Mouse (Mus musculus) limb, embryonic 15.5 days (tissue): ENCODE measurements around the gene Arl9. TPM values are rescaled to one million over a fixed set of nuclear protein-coding genes. Genes with fewer than 3 reads are reported as not detected.

ENCODE experiments used
- ATAC-seq: fragments of 200-750 bp; cut with Nextera tagmentation; 2 replicates; pipeline ENCODE4 v1.8.0; 2017; ENCODE audit warnings: low read depth, moderate TSS enrichment; ENCODE audit not compliant: insufficient number of reproducible peaks, low FRiP score, low TSS enrichment
- H3K27ac ChIP-seq: fragments of 300-500 bp; sonication (generic); 2 replicates; pipeline ENCODE4 v1.5.1; 2015; ENCODE audit warnings: moderate library complexity, mild to moderate bottlenecking, inconsistent platforms
- H3K27me3 ChIP-seq: fragments of 300-500 bp; sonication (generic); 2 replicates; pipeline ENCODE4 v1.6.1; 2015; ENCODE audit warnings: inconsistent platforms
- H3K36me3 ChIP-seq: fragments of 300-500 bp; sonication (generic); 2 replicates; pipeline ENCODE4 v1.6.1; 2015; ENCODE audit warnings: inconsistent platforms
- H3K4me1 ChIP-seq: fragments of 300-500 bp; sonication (generic); 2 replicates; pipeline ENCODE4 v1.6.1; 2015; ENCODE audit warnings: inconsistent platforms
- H3K4me2 ChIP-seq: fragments of 300-500 bp; sonication (generic); 2 replicates; pipeline ENCODE4 v1.6.1; 2015; ENCODE audit warnings: mild to moderate bottlenecking, inconsistent platforms
- H3K4me3 ChIP-seq: fragments of 300-500 bp; sonication (generic); 2 replicates; pipeline ENCODE4 v1.5.1; 2015; ENCODE audit warnings: mild to moderate bottlenecking, inconsistent platforms
- H3K9ac ChIP-seq: fragments of 300-500 bp; sonication (generic); 2 replicates; pipeline ENCODE4 v1.6.1; 2015; ENCODE audit warnings: inconsistent platforms
- H3K9me3 ChIP-seq: fragments of 300-500 bp; sonication (generic); 2 replicates; pipeline ENCODE4 v1.6.1; 2016; ENCODE audit warnings: inconsistent platforms
- WGBS: fragments of 180-500 bp; shearing (Covaris S2); methylation state at CpG from one replicate; pipeline ENCODE4 v1.1.7; 2015; 5-methylcytosine and 5-hydroxymethylcytosine counted together
- polyA plus RNA-seq: library from polyadenylated mRNA; unstranded; fragments of >200 nt; fragmentation: Nextera tagmentation; extraction: Ambion mirVana; gene quantifications from 2 replicates; pipeline ENCODE4 v1.2.1, GENCODE M21; 2015

Gene Arl9
- polyA plus RNA-seq, 1 experiment from 2014 or later = not detected

DNA sequence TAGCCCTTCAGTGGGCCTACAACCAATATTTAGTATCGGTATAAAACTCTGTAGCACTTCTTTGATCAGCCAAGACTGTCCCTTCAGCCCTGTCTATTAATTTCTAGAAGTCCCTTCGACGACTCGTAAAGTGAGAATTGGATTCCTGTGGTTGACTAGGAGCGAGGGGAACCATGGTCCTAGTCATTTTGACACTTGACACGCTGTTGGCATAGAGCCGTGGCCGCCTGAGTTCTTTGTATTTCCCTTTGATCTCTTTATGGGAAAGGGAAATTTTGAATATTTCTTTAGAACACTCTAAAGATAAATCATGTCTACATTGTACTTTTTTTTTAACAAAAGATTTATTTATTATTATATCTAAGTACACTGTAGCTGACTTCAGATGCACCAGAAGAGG lies 28.1 kb upstream of the Arl9 start:
- Histone ChIP-seq H3K4me2 (peak overlapping the region; percentile 56), H3K27ac (no peak overlapping the region), H3K4me3 (peak overlapping the region; percentile 99), H3K36me3 (peaks cover 31% of the 10 kb centered on the region), H3K9ac (no peak overlapping the region), H3K4me1 (peaks cover 12% of the 10 kb centered on the region), H3K9me3 (no peaks in the 10 kb centered on the region), H3K27me3 (no peaks in the 10 kb centered on the region)
- ATAC-seq = no peak
- 61% methylated on average over 8 of the region's 8 CpGs for WGBS

DNA sequence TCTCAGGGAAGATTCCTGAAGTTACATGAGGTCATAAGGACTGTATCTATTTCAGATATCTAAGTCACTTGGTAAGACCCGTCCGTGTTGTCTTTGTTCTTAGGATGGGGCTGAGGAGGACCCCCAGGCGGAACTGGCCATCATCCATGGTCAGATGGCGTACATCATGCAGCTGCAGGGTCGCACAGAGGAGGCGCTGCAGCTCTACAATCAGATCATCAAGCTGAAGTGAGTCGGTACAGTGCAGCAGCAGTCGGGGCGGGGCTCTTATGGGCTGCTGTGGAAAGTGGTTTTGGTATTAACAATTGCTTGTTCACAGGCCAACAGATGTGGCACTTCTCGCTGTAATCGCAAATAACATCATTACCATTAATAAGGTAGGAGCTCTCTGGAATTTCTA lies 19.8 kb upstream of the Arl9 start:
- no peak overlapping the region for H3K4me3 ChIP-seq
- no peaks in the 10 kb centered on the region for H3K27me3 ChIP-seq
- H3K9me3 ChIP-seq = no peaks in the 10 kb centered on the region
- no peak overlapping the region for H3K27ac ChIP-seq
- H3K9ac ChIP-seq = no peak overlapping the region
- no peak overlapping the region for H3K4me2 ChIP-seq
- H3K4me1 ChIP-seq = no peaks in the 10 kb centered on the region
- no peak for ATAC-seq
- H3K36me3 ChIP-seq = peaks cover 72% of the 10 kb centered on the region
- 92% methylated on average over 11 of the region's 11 CpGs for WGBS

DNA sequence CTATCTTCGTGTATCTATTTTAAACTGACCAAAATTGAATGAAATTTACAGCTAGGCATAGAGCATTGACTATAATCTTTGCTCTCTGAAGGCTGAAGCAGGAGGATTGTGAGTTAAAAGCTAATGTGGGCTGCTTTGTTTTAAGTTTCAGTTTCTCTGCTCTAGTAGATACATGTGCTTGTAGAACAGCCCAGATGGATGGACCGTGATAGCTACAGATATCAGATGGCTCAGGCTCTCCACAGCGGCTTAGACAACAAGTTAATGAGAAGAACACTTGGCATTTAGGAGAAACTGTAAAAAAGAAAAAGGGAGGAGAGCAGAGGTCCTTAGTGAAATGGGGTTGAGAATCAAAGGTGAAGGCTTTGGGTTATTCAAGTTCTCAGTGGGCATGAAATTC lies 13.1 kb upstream of the Arl9 start:
- Histone ChIP-seq H3K4me3 (no peak overlapping the region), H3K36me3 (peaks cover 77% of the 10 kb centered on the region), H3K27ac (no peak overlapping the region), H3K27me3 (no peaks in the 10 kb centered on the region), H3K9ac (no peak overlapping the region), H3K4me2 (no peak overlapping the region), H3K4me1 (no peaks in the 10 kb centered on the region), H3K9me3 (no peaks in the 10 kb centered on the region)
- 90% methylated on average over 3 of the region's 3 CpGs for WGBS
- ATAC-seq = no peak

DNA sequence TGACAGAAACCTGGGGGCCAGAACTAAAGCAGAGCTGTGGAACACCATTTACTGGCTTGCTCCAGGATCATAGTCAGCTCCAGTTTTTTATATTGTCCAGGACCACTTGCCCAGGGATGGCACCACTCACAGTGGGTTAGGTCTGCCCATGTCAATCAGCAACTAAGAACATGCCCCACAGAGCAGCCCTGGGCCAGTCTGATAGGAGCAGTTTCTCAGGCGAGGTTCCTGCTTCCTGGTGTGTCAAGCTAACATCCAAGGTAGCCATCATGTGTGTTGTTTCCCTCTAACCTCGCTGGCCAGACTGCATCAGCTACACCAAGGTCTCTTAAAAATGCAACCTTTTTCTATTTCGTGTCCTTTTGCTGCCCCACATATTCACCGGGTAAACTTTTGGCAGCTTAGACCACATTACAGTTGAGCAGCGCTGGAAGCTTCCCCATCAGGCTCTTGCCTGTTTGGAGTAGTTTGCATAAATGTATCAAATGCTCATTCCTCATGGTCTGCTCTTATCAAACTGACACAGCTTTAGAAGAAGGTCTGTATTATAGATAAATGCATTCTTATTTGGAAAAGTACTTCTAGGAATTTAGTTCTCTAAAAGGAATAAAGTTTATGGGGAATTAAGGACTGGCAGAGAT lies 10.6 kb upstream of the Arl9 start:
- 94% methylated on average over 5 of the region's 5 CpGs for WGBS
- no peak for ATAC-seq
- no peak overlapping the region for H3K9ac ChIP-seq
- no peaks in the 10 kb centered on the region for H3K4me1 ChIP-seq
- H3K27me3 ChIP-seq = no peaks in the 10 kb centered on the region
- H3K36me3 ChIP-seq = peaks cover 81% of the 10 kb centered on the region
- no peaks in the 10 kb centered on the region for H3K9me3 ChIP-seq
- H3K4me3 ChIP-seq = no peak overlapping the region
- H3K4me2 ChIP-seq = no peak overlapping the region
- no peak overlapping the region for H3K27ac ChIP-seq

DNA sequence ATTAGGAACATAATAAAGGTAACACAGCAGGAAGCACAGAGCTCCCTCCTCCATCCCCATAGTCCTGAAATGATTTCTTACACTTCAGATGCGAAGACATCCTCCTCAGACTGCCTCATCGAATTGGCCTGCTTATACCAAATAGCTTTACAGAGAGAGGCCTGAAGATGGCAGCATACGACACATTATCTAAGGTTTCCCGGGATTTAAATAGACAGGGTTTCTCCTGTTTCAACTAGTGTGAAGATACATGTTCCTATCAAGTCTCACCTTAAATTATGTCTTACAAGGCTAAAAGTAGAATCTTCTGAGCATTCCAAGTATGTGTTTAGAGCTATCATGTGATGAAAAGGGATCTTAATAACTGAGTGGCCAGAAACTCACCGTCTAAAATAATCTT lies 5.4 kb upstream of the Arl9 start:
- no peaks in the 10 kb centered on the region for H3K4me1 ChIP-seq

DNA sequence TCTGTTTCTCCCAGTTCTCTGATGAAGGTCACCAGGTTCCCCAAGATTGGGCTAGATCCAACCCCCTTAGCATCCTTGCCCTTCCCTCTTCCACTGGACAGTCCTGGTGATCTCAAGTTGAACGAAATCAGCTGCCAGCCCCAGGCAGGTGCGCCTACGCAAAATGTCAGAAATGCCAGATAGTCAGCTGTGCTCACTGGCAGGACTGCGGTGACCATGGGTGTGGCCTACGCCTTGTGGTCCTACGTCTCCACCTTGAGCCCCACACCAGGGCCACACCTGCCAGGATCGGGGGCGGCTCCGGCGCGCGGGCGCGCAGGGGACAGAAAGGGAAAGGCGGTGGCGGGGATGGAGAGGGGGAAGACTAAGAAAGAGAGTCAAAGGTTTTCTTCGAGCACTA lies 2.7 kb upstream of the Arl9 start:
- H3K9me3 ChIP-seq = no peaks in the 10 kb centered on the region; the same call in 1 of the 2 replicates
- WGBS = 95% methylated on average over 17 of the region's 17 CpGs
- no peak overlapping the region for H3K9ac ChIP-seq
- H3K4me2 ChIP-seq = no peak overlapping the region
- H3K4me3 ChIP-seq = no peak overlapping the region
- H3K4me1 ChIP-seq = no peaks in the 10 kb centered on the region
- H3K36me3 ChIP-seq = peaks cover 45% of the 10 kb centered on the region
- no peaks in the 10 kb centered on the region for H3K27me3 ChIP-seq
- H3K27ac ChIP-seq = no peak overlapping the region
- ATAC-seq = no peak

More for the DNA sequence above, 5.4 kb upstream of the Arl9 start:
- 51% methylated on average over 5 of the region's 5 CpGs for WGBS
- no peak overlapping the region for H3K4me3 ChIP-seq
- H3K9me3 ChIP-seq = no peaks in the 10 kb centered on the region; the same call in 1 of the 2 replicates
- no peak overlapping the region for H3K9ac ChIP-seq
- H3K36me3 ChIP-seq = peaks cover 68% of the 10 kb centered on the region
- H3K4me2 ChIP-seq = no peak overlapping the region
- no peak for ATAC-seq
- no peaks in the 10 kb centered on the region for H3K27me3 ChIP-seq
- no peak overlapping the region for H3K27ac ChIP-seq

DNA sequence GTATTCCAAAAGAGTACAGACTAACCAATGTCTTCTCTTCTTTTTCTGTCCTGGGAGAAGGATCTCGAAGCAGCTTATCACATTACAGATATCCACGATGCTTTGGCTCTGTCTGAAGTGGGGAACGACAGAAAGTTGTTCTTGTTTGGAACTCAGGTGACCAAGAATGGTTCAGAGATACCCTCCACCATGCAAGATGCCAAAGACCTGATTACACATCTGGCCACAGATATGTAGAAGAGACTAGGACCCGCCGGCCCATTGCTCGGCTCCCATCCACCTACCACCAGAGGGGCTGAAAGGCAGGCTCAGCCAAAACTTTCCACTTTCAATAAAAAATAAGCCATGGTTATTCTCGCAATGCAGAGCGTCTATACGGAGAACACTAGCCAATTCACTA lies 6.5 kb downstream of the Arl9 start:
- Histone ChIP-seq H3K27ac (no peak overlapping the region), H3K4me3 (no peak overlapping the region), H3K4me2 (no peak overlapping the region), H3K27me3 (no peaks in the 10 kb centered on the region), H3K36me3 (no peaks in the 10 kb centered on the region), H3K4me1 (no peaks in the 10 kb centered on the region; the same call in 1 of the 2 replicates), H3K9me3 (no peaks in the 10 kb centered on the region), H3K9ac (no peak overlapping the region)
- no peak for ATAC-seq
- WGBS = 86% methylated on average over 9 of the region's 9 CpGs

DNA sequence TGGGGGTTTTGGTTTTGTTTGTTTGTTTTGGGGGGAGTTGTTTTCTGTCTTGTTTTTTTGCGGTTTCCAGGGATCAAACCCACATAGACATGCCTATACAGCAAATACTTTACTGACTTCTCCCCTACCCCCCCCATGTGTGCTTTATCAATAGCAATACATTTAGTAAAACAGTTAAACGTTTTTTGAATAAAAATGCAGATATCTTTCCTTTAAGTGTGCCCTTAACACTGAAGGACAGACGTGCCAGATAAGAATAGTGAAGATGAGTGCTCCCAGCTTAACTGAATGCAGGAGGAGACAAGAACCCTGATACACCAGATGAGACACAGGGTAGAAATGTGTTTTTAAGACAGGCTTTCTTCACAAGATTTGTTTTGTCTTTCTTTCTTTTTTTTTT lies 7.2 kb downstream of the Arl9 start:
- H3K9ac ChIP-seq = no peak overlapping the region
- ATAC-seq = no peak
- H3K36me3 ChIP-seq = no peaks in the 10 kb centered on the region
- 61% methylated on average over 3 of the region's 3 CpGs for WGBS
- no peaks in the 10 kb centered on the region for H3K9me3 ChIP-seq
- peaks cover 5% of the 10 kb centered on the region for H3K4me1 ChIP-seq
- H3K4me3 ChIP-seq = no peak overlapping the region
- no peak overlapping the region for H3K27ac ChIP-seq
- H3K4me2 ChIP-seq = no peak overlapping the region
- no peaks in the 10 kb centered on the region for H3K27me3 ChIP-seq

DNA sequence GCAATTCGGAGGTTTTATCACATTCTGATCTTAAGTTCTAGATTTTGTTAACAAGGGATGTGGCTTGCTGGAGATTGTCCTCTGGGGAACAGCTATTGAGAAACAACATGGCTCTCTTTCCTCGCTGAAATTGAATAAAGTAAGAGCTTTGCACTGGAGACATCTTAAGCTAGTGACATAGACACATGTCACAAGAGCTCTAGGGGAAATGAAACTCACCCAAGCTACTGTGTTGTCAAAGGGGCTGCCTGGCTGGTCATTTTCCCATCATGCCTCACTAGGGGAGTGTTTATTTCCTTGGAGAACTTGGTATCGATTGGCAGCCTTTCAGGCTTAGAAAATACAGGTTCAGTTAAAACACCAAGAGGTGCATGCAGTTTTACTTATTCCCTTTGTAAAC lies 9.3 kb downstream of the Arl9 start:
- H3K9ac ChIP-seq = no peak overlapping the region
- WGBS = 64% methylated on average over 3 of the region's 3 CpGs
- H3K4me3 ChIP-seq = no peak overlapping the region
- H3K27me3 ChIP-seq = no peaks in the 10 kb centered on the region
- ATAC-seq = no peak
- peaks cover 8% of the 10 kb centered on the region for H3K4me1 ChIP-seq
- H3K36me3 ChIP-seq = no peaks in the 10 kb centered on the region
- no peak overlapping the region for H3K27ac ChIP-seq
- no peaks in the 10 kb centered on the region for H3K9me3 ChIP-seq
- no peak overlapping the region for H3K4me2 ChIP-seq

DNA sequence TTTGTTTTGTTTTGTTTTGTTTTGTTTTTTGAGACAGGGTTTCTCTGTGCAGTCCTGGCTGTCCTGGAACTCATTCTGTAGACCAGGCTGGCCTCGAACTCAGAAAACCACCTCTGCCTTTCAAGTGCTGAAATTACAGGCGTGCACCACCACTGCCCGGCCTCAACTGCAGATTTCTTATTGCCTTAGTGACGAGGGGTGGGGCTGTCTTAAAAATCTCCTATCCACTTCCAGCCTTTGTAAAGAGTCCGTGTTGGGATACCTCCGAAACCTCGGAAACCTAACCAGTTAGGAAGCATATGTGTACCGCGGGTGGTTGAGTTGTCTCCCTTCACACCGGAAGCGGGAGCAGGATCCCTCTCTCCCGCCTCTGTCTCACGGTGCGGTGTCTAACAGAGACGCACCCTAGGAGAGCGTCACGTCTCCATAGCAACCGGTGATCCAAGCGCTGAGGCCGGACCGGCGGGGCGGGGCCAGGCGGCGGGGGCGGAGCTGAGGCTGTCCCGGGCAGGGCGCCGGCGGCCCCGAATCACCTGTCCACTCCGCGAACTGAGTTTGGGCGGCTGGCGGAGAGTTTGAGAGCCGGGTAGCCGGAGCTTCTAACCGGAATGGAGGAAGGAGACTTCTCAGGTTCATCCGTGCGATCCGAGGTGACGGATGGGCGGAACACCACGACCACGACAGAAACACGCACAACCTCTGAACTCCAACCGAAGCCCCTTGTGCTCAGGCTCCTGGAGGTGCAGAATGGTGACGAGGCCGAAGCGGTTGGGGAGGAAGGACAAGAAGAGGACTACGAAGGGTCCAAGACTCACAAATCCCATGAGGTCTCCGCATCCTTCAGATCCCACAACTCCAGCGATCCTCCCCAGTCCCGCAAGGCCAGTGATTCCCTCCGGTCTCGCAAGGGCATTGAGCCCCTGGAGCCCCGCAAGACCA lies 12.0 kb downstream of the Arl9 start, which contains the start of gene Thegl:
TSS of gene Thegl (plus strand) at position 480 of the 939 bp plus-strand sequence.
- peak; percentile 86 for ATAC-seq
- Histone ChIP-seq H3K9ac (no peak within 1 kb of the TSS), H3K36me3 (no peaks in the 10 kb centered on the region), H3K27me3 (no peaks in the 10 kb centered on the region), H3K9me3 (no peaks in the 10 kb centered on the region), H3K4me1 (peaks cover 8% of the 10 kb centered on the region), H3K27ac (no peak within 1 kb of the TSS), H3K4me3 (peak within 1 kb of the TSS; percentile 53), H3K4me2 (peak within 1 kb of the TSS; percentile 85)
- WGBS = 18% methylated on average over 57 of the region's 57 CpGs

DNA sequence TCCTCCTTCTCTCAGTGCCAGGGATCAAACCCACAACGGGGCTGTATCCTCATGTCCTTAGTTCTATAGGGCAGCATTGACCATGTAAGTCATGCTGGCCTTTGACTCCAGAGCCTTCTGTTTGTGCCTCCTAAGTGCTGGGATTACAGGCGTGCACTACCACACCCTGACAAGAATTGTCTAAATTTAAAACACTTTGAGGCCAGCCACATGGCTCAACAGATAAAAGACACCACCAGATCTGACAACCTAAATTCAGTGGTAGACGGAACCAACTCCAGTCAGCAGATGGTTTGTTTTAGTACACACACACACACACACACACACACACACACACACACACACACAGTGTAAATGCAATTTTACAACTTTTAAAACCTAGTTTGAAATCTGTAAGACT lies 24.2 kb downstream of the Arl9 start:
- no peak overlapping the region for H3K4me2 ChIP-seq
- no peak overlapping the region for H3K27ac ChIP-seq
- no peaks in the 10 kb centered on the region for H3K4me1 ChIP-seq
- no peak for ATAC-seq
- H3K9ac ChIP-seq = no peak overlapping the region
- H3K9me3 ChIP-seq = no peaks in the 10 kb centered on the region
- H3K4me3 ChIP-seq = no peak overlapping the region
- no peaks in the 10 kb centered on the region for H3K27me3 ChIP-seq
- WGBS = 69% methylated on average over 3 of the region's 3 CpGs
- no peaks in the 10 kb centered on the region for H3K36me3 ChIP-seq

DNA sequence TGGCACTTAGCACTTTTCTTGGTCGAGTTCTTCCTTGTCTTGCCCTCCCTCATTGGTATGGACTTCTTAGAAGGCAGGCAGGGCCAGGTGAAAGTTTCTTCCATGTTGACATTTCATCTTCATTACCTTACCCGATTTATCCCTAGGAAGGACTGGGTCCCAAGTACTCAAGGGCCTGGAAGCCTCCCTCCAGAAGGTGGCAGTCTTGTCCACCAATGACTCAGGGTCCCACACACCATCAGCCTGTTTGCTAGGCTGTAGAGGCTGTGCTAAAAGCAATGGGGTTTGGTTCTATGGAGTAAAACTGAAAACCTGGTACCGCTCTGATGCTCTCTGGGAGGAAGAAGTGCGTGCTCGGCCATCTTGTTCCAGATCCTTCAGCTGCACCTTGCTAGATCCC lies 25.9 kb downstream of the Arl9 start:
- Histone ChIP-seq H3K4me2 (no peak overlapping the region), H3K27me3 (no peaks in the 10 kb centered on the region), H3K36me3 (no peaks in the 10 kb centered on the region), H3K9me3 (no peaks in the 10 kb centered on the region), H3K4me3 (no peak overlapping the region), H3K9ac (no peak overlapping the region), H3K27ac (no peak overlapping the region), H3K4me1 (no peaks in the 10 kb centered on the region)
- 78% methylated on average over 5 of the region's 5 CpGs for WGBS
- ATAC-seq = no peak
